Mouse (Mus musculus): Measurements from ENCODE around the gene Gon7. TPM values are rescaled to one million over a fixed set of nuclear protein-coding genes. Genes with fewer than 3 reads are reported as not detected.

The Gon7 gene
- polyA plus RNA-seq, 1 experiment from 2014 or later = 38.3 TPM

DNA sequence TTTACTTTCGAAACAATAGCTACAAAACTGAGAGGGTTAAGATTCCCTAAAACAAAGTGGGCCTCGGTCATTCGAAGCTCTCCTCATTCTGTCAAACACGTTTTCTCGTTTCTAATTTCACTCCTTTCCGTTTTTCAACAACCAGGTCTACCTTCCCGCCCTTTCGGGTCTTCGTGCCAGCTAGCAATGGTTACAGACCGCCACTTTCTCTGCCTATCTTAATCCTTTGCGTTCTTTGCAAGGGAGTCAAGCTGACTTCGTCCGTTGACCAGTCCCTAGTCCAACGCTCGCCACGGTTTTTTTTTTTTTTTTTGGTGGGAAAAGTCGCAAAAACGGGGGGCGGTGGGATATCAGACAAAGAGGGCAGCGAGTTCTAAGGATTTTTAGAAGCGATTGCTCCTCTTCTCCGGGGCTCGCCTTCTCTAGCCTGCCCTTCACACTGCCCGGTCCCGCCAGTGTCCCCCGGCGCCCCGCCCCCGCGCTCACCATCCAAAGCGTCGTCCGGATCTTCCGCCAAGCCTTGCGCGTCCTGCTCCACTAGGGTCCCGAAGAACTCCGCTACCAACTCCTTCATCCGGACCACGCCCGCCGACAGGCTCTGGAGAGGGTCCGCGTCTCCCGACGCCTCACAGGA is 431 bp downstream of the Gon7 start:
- no peak for ATAC-seq (replicated peaks; ENCODE audit: insufficient number of reproducible peaks, low FRiP score, low TSS enrichment, low read depth)
- H3K4me2 ChIP-seq (ENCODE audit: low read depth, low read length) = peak overlapping the region; percentile 64
- no peaks in the 10 kb centered on the region for H3K36me3 ChIP-seq (replicated peaks; ENCODE audit: control insufficient read depth, insufficient read depth, low read depth, low read length)
- peak overlapping the region; percentile 77 for H3K4me3 ChIP-seq (ENCODE audit: low read depth, low read length)
- 1% methylated on average over 46 of the region's 46 CpGs for WGBS
- H3K9me3 ChIP-seq (replicated peaks; ENCODE audit: control insufficient read depth, low read length) = no peaks in the 10 kb centered on the region
- peaks cover 5% of the 10 kb centered on the region; the same call in 1 of the 2 replicates for H3K4me1 ChIP-seq (ENCODE audit: control insufficient read depth, insufficient read depth, low read length)
- no peaks in the 10 kb centered on the region for H3K27me3 ChIP-seq (ENCODE audit: control insufficient read depth, insufficient read depth, low read length)
- H3K27ac ChIP-seq (replicated peaks; ENCODE audit: low read depth, low read length) = peak overlapping the region; percentile 75; the same call in 1 of the 2 replicates
- no peak for DNase-seq (ENCODE audit: low spot score)
- H3K9ac ChIP-seq (replicated peaks; ENCODE audit: low read length) = peak overlapping the region; percentile 73

DNA sequence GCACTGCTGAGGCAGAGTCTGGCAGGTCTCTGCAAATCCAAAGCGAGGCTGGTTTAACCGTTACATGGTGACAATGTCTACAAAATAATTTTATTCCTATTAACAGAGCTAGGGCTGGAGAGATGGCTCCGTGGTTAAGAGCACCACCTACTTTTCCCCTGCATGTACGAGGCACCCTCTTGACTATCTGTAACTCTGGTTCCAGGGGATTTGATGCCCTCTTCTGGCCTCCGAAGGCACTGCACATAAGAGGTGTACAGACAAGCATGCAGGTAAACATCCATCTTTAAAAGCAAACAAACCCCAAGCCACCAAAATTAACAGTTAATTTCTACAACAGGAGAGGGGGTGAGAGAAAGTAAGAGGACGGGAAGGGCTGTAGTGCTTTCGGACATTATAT is 1.3 kb downstream of the Gon7 start:
- H3K9me3 ChIP-seq (replicated peaks; ENCODE audit: control insufficient read depth, low read length) = no peaks in the 10 kb centered on the region
- 87% methylated on average over 7 of the region's 7 CpGs for WGBS

DNA sequence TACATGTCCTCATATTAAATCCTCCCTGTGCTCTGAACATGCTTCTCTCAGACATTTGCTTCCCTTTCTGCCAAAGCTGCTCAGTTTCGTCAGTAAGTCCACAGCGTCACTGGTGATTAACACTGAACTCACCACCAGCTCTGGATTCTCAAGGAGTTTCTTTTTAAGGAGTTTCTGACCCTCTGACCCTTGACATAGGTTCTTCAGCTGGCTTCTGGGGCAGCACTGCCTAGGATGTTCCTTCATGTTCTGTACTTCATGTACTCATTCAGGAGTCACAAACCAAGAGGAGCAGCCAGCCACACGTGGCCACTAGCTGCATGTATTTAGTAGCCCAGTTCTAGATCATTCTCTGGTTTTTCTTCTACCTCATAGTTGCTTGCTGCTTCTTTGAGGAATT is 9.3 kb downstream of the Gon7 start:
- Histone ChIP-seq H3K4me2 (ENCODE audit: low read depth, low read length) (no peak overlapping the region), H3K9ac (replicated peaks; ENCODE audit: low read length) (no peak overlapping the region), H3K4me3 (ENCODE audit: low read depth, low read length) (no peak overlapping the region), H3K9me3 (replicated peaks; ENCODE audit: control insufficient read depth, low read length) (no peaks in the 10 kb centered on the region), H3K27me3 (ENCODE audit: control insufficient read depth, insufficient read depth, low read length) (no peaks in the 10 kb centered on the region), H3K27ac (replicated peaks; ENCODE audit: low read depth, low read length) (no peak overlapping the region), H3K36me3 (replicated peaks; ENCODE audit: control insufficient read depth, insufficient read depth, low read depth, low read length) (peaks cover 2% of the 10 kb centered on the region; the same call in 1 of the 2 replicates), H3K4me1 (ENCODE audit: control insufficient read depth, insufficient read depth, low read length) (no peaks in the 10 kb centered on the region)
- WGBS = 93% methylated on average over 3 of the region's 3 CpGs
- no peak for ATAC-seq (replicated peaks; ENCODE audit: insufficient number of reproducible peaks, low FRiP score, low TSS enrichment, low read depth)
- no peak for DNase-seq (ENCODE audit: low spot score)

More for the DNA sequence above, 1.3 kb downstream of the Gon7 start:
- no peaks in the 10 kb centered on the region for H3K36me3 ChIP-seq (replicated peaks; ENCODE audit: control insufficient read depth, insufficient read depth, low read depth, low read length)
- DNase-seq (ENCODE audit: low spot score) = peak; percentile 15
- no peak overlapping the region for H3K9ac ChIP-seq (replicated peaks; ENCODE audit: low read length)
- H3K4me3 ChIP-seq (ENCODE audit: low read depth, low read length) = peak overlapping the region; percentile 77
- H3K4me2 ChIP-seq (ENCODE audit: low read depth, low read length) = peak overlapping the region; percentile 64
- H3K27ac ChIP-seq (replicated peaks; ENCODE audit: low read depth, low read length) = no peak overlapping the region
- H3K4me1 ChIP-seq (ENCODE audit: control insufficient read depth, insufficient read depth, low read length) = peaks cover 5% of the 10 kb centered on the region; the same call in 1 of the 2 replicates
- H3K27me3 ChIP-seq (ENCODE audit: control insufficient read depth, insufficient read depth, low read length) = no peaks in the 10 kb centered on the region
- no peak for ATAC-seq (replicated peaks; ENCODE audit: insufficient number of reproducible peaks, low FRiP score, low TSS enrichment, low read depth)

GRCm38 (mm10) chr12:102744839-102745238 is 12.8 kb downstream of the Gon7 start:
- H3K27ac ChIP-seq (replicated peaks; ENCODE audit: low read depth, low read length) = no peak overlapping the region
- peaks cover 3% of the 10 kb centered on the region; the same call in 1 of the 2 replicates for H3K4me1 ChIP-seq (ENCODE audit: control insufficient read depth, insufficient read depth, low read length)
- DNase-seq (ENCODE audit: low spot score) = no peak
- H3K9ac ChIP-seq (replicated peaks; ENCODE audit: low read length) = no peak overlapping the region
- no peaks in the 10 kb centered on the region for H3K9me3 ChIP-seq (replicated peaks; ENCODE audit: control insufficient read depth, low read length)
- H3K27me3 ChIP-seq (ENCODE audit: control insufficient read depth, insufficient read depth, low read length) = no peaks in the 10 kb centered on the region
- H3K36me3 ChIP-seq (replicated peaks; ENCODE audit: control insufficient read depth, insufficient read depth, low read depth, low read length) = peaks cover 2% of the 10 kb centered on the region; the same call in 1 of the 2 replicates
- WGBS = 59% methylated on average over 6 of the region's 6 CpGs
- no peak overlapping the region for H3K4me2 ChIP-seq (ENCODE audit: low read depth, low read length)
- no peak overlapping the region for H3K4me3 ChIP-seq (ENCODE audit: low read depth, low read length)
- ATAC-seq (replicated peaks; ENCODE audit: insufficient number of reproducible peaks, low FRiP score, low TSS enrichment, low read depth) = no peak

GRCm38 (mm10) chr12:102743589-102744574 is 13.7 kb downstream of the Gon7 start, which contains the start of the genes Moap1 and Tmem251:
Gene Moap1, minus strand, starts transcription at chr12:102743661.
Gene Tmem251, plus strand, starts transcription at chr12:102743762.
- H3K36me3 ChIP-seq (replicated peaks; ENCODE audit: control insufficient read depth, insufficient read depth, low read depth, low read length) = peaks cover 2% of the 10 kb centered on the region; the same call in 1 of the 2 replicates
- 1% methylated on average over 61 of the region's 63 CpGs for WGBS
- H3K27me3 ChIP-seq (ENCODE audit: control insufficient read depth, insufficient read depth, low read length) = no peaks in the 10 kb centered on the region
- H3K27ac ChIP-seq (replicated peaks; ENCODE audit: low read depth, low read length) = peak within 1 kb of the TSS; percentile 65; the same call in 1 of the 2 replicates
- peak; percentile 93 for DNase-seq (ENCODE audit: low spot score)
- H3K4me1 ChIP-seq (ENCODE audit: control insufficient read depth, insufficient read depth, low read length) = peaks cover 3% of the 10 kb centered on the region; the same call in 1 of the 2 replicates
- H3K9me3 ChIP-seq (replicated peaks; ENCODE audit: control insufficient read depth, low read length) = no peaks in the 10 kb centered on the region
- H3K9ac ChIP-seq (replicated peaks; ENCODE audit: low read length) = peak within 1 kb of the TSS; percentile 82
- ATAC-seq (replicated peaks; ENCODE audit: insufficient number of reproducible peaks, low FRiP score, low TSS enrichment, low read depth) = peak; percentile 94
- peak within 1 kb of the TSS; percentile 78 for H3K4me3 ChIP-seq (ENCODE audit: low read depth, low read length)
- peak within 1 kb of the TSS; percentile 75 for H3K4me2 ChIP-seq (ENCODE audit: low read depth, low read length)

- Histone ChIP-seq H3K4me2 (ENCODE audit: low read depth, low read length) (peak overlapping the region; percentile 75), H3K27me3 (ENCODE audit: control insufficient read depth, insufficient read depth, low read length) (no peaks in the 10 kb centered on the region), H3K36me3 (replicated peaks; ENCODE audit: control insufficient read depth, insufficient read depth, low read depth, low read length) (peaks cover under 1% of the 10 kb centered on the region; the same call in 1 of the 2 replicates), H3K4me3 (ENCODE audit: low read depth, low read length) (peak overlapping the region; percentile 78), H3K9me3 (replicated peaks; ENCODE audit: control insufficient read depth, low read length) (no peaks in the 10 kb centered on the region), H3K9ac (replicated peaks; ENCODE audit: low read length) (peak overlapping the region; percentile 82), H3K27ac (replicated peaks; ENCODE audit: low read depth, low read length) (0 out of 2 replicates have a peak overlapping the region, but pooled peaks have one; percentile 52), H3K4me1 (ENCODE audit: control insufficient read depth, insufficient read depth, low read length) (peaks cover 3% of the 10 kb centered on the region; the same call in 1 of the 2 replicates)
- DNase-seq (ENCODE audit: low spot score) = no peak
- peak; percentile 37 for ATAC-seq (replicated peaks; ENCODE audit: insufficient number of reproducible peaks, low FRiP score, low TSS enrichment, low read depth)
- under 1% methylated on average over 33 of the region's 33 CpGs for WGBS
These were observed 14.5 kb downstream of the Gon7 start for GRCm38 (mm10) chr12:102743036-102743588.

- Histone ChIP-seq H3K4me2 (ENCODE audit: low read depth, low read length) (no peak overlapping the region), H3K9ac (replicated peaks; ENCODE audit: low read length) (no peak overlapping the region), H3K27me3 (ENCODE audit: control insufficient read depth, insufficient read depth, low read length) (no peaks in the 10 kb centered on the region), H3K27ac (replicated peaks; ENCODE audit: low read depth, low read length) (no peak overlapping the region), H3K9me3 (replicated peaks; ENCODE audit: control insufficient read depth, low read length) (no peaks in the 10 kb centered on the region), H3K4me3 (ENCODE audit: low read depth, low read length) (no peak overlapping the region), H3K4me1 (ENCODE audit: control insufficient read depth, insufficient read depth, low read length) (peaks cover 3% of the 10 kb centered on the region; the same call in 1 of the 2 replicates), H3K36me3 (replicated peaks; ENCODE audit: control insufficient read depth, insufficient read depth, low read depth, low read length) (no peaks in the 10 kb centered on the region)
- no peak for ATAC-seq (replicated peaks; ENCODE audit: insufficient number of reproducible peaks, low FRiP score, low TSS enrichment, low read depth)
- no peak for DNase-seq (ENCODE audit: low spot score)
- WGBS = 85% methylated on average over 7 of the region's 7 CpGs
These were observed 15.5 kb downstream of the Gon7 start for GRCm38 (mm10) chr12:102742056-102742455.

Data from embryonic facial prominence, embryonic 11.5 days (tissue).